Mouse (Mus musculus) olfactory bulb, adult 2 months (tissue): ENCODE measurements at regions not wholly inside any gene's neighbourhood (a gene's known extent, or its start where the extent isn't known, plus 50 kb on each side); places are given as distances from the start of the nearest gene placed in this dataset.

Experiments
- CTCF ChIP-seq: fragments of 200-500 bp; IDR thresholded peaks from 2 replicates; pipeline ENCODE4 v1.5.1; 2012; ENCODE audit warnings: low read depth, mild to moderate bottlenecking, low read length, moderate library complexity; ENCODE audit not compliant: insufficient read depth
- POLR2A ChIP-seq: fragments of 200-500 bp; IDR thresholded peaks from 2 replicates; pipeline ENCODE4 v1.6.1; 2012; ENCODE audit warnings: mild to moderate bottlenecking, low read depth, low read length, moderate library complexity; ENCODE audit not compliant: insufficient read depth

DNA sequence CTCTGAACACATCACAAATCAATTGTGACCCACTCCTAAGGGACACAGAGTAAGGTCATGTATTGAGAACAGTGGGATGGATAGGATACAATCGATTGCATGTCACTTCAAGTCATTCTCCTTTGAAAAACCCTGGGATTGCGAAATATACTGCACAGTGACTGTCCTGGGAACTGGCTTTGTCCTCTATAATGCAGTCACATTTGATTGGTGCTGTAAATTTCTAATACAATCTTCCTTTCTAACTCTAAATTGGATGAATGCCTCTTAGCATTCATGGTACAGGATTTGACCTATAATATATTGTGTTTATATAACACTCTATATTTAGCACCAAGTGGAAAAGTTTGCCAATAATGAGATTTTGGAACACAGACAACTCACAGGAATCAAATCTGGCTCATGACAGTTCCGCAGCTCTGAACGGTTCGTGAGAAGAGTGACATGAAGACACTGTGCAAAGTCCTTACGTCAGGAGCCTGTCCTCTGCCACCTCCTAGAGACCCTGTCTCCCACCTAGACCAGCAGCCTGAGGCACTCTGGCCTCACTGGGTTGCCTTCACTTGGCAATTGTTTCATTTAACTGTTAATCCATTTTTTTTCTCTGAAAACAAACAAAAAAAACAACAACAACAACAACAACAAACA is 2024.0 kb downstream of the A830018L16Rik start:
- TF ChIP-seq CTCF (no peak), POLR2A (no peak)
